ENCODE assay signal across 9 mouse cellular contexts in genomic region chr4:141655908-141656608, GRCm38 (mm10). TPM values are rescaled to one million over a fixed set of nuclear protein-coding genes. Genes with fewer than 3 reads are reported as not detected.
DNase-seq lines count a peak whose midpoint lies in the region; TF ChIP-seq lines count a peak whose summit lies in the region.
"Had no signal": no experiment of that assay in that cellular context is flagged by ENCODE, and none has a peak within 500 bp of the region (broad histone marks: within the 10 kb centered on the region; RNA-seq: fewer than 3 reads in every experiment).

No protein-coding gene starts in this region.

- H3K27me3 ChIP-seq in CH12.LX (replicated peaks): no peaks in the 10 kb centered on the region
- H3K27me3 ChIP-seq: limb, embryonic 12.5 days had no signal

- intact Hi-C loops in gastrocnemius, postnatal 14 days (cut with DNase I; ENCODE audit: low total_unique reads): no loop called here

- peaks cover 14 to 82% of the 10 kb centered on the region in 2 experiments for H3K4me1 ChIP-seq in CH12.LX (ENCODE audit: control insufficient read depth in 1 of 2, insufficient read depth in 2 of 2)
- H3K4me1 ChIP-seq: limb, embryonic 12.5 days had no signal

- peak; percentile 85 for DNase-seq in gastrocnemius, adult 18-20 months (ENCODE audit: low spot score)
- DNase-seq in gastrocnemius, postnatal 14 days: no peak
- peak; percentile 60 for DNase-seq in CH12.LX (ENCODE audit: extremely low read depth)
- peak; percentile 72 for DNase-seq in cerebellum, adult 9-11 months
- peak; percentile 60 for DNase-seq in layer of hippocampus, adult 9-11 months
- no peak for DNase-seq in thymus, adult 18-20 months
- DNase-seq in left cerebral cortex, adult 8-10 months (ENCODE audit: low spot score in 2 of 2): no peak
- no peak for DNase-seq in kidney, postnatal 14 days

- H3K79me2 ChIP-seq in CH12.LX (replicated peaks; ENCODE audit: control insufficient read depth, extremely low read depth, insufficient read depth, poor library complexity, severe bottlenecking): peaks cover 6% of the 10 kb centered on the region; the same call in 1 of the 2 replicates

- H3K36me3 ChIP-seq in CH12.LX (replicated peaks in 1 of 2; ENCODE audit: control insufficient read depth in 1 of 2, insufficient read depth in 1 of 2, low read length in 1 of 2): peaks cover 20 to 53% of the 10 kb centered on the region in 2 experiments

- no peak overlapping the region for H3K4me3 ChIP-seq in CH12.LX (replicated peaks in 1 of 3; ENCODE audit: low read depth in 2 of 3, low read length in 2 of 3, poor library complexity in 1 of 3)
- H3K4me3 ChIP-seq: limb, embryonic 12.5 days had no signal

- TF ChIP-seq EP300 in CH12.LX (IDR thresholded peaks at IDR 0.05; ENCODE audit: low read length): no peak

- TF ChIP-seq CTCF in CH12.LX (conservative IDR thresholded peaks at IDR 0.05 in 1 of 2, IDR thresholded peaks at IDR 0.05 in 1 of 2; ENCODE audit: low read depth in 2 of 2, low read length in 2 of 2): no peak

- in situ Hi-C loops in CH12.LX (cut with MboI; ENCODE audit: low pct_ligation_motif_present, low pct_unique_long_range_greater_than_20kb, low sequenced_read_pairs): loop anchor here (5.0 kb wide), 1 partner anchor 41 kb away; no protein-coding TSS in a partner anchor

- no peak overlapping the region for H3K9ac ChIP-seq in CH12.LX (ENCODE audit: insufficient read depth, low read depth)
- H3K9ac ChIP-seq: limb, embryonic 12.5 days had no signal

- dilution Hi-C loops in CH12.LX (cut with MboI; ENCODE audit: extremely low pct_ligation_motif_present, extremely low pct_unique_long_range_greater_than_20kb, low sequenced_read_pairs): no loop called here

- no peak overlapping the region; the same call in 1 of the 2 replicates for H3K27ac ChIP-seq in CH12.LX (ENCODE audit: insufficient read depth, low read depth)
- H3K27ac ChIP-seq: limb, embryonic 12.5 days had no signal

- H3K4me2 ChIP-seq in CH12.LX (ENCODE audit: insufficient read depth, low read depth, poor library complexity, severe bottlenecking): no peak overlapping the region
- H3K4me2 ChIP-seq: limb, embryonic 12.5 days had no signal

- no peak for TF ChIP-seq RAD21 in CH12.LX (IDR thresholded peaks at IDR 0.05; ENCODE audit: low read depth, low read length)

- no peak for TF ChIP-seq POLR2A in CH12.LX (IDR thresholded peaks at IDR 0.05; ENCODE audit: low read depth, low read length)

- H3K9me3 ChIP-seq in CH12.LX (replicated peaks; ENCODE audit: low read length): no peaks in the 10 kb centered on the region
- H3K9me3 ChIP-seq: limb, embryonic 12.5 days had no signal

TF ChIP-seq in CH12.LX, 34 proteins besides CTCF, POLR2A, EP300 and RAD21:
- TF ChIP-seq CHD2 (IDR thresholded peaks at IDR 0.05; ENCODE audit: low read length) (no peak), MXI1 (IDR thresholded peaks at IDR 0.05; ENCODE audit: low read depth, low read length) (no peak), NELFE (IDR thresholded peaks at IDR 0.05; ENCODE audit: low read depth, low read length) (no peak), SMC3 (IDR thresholded peaks at IDR 0.05; ENCODE audit: low read depth, low read length) (no peak), ZMIZ1 (IDR thresholded peaks at IDR 0.05; ENCODE audit: low read depth, low read length) (no peak), ZKSCAN1 (IDR thresholded peaks at IDR 0.05; ENCODE audit: borderline replicate concordance, low read depth, low read length) (no peak), NRF1 (IDR thresholded peaks at IDR 0.05; ENCODE audit: low read depth, low read length) (no peak)

RNA-seq across cellular contexts. Expression of gene Plekhm2, which starts 8.6 kb away (rescaled TPM):
- 10 to 100 TPM; 28.9 to 34.5 TPM for total RNA-seq in gastrocnemius, adult 18-20 months (2021)
- 10 to 100 TPM; 22.2 to 27.7 TPM for total RNA-seq in gastrocnemius, postnatal 14 days (2021)
- total RNA-seq in CH12.LX (2012; rRNA removed) (12.3 and 13.7 TPM in 2 replicates), CH12.LX (2014; rRNA removed) (12.4 and 12.7 TPM in 2 replicates)
- 22.0 and 28.2 TPM in 2 replicates for polyA plus RNA-seq in CH12.LX (2012; ENCODE audit: insufficient read length, low read depth)
- 100 to 1,000 TPM; 103 to 120 (median 107) TPM for total RNA-seq in left cerebral cortex, adult 8-10 months (2022)

RNA-seq across cellular contexts. Expression of gene Rsc1a1, which starts 29.3 kb away (rescaled TPM):
- 1 to 10 TPM; 4.1 to 5.2 TPM for total RNA-seq in gastrocnemius, adult 18-20 months (2021)
- total RNA-seq in gastrocnemius, postnatal 14 days (2021): 1 to 10 TPM; 6.0 TPM
- 3.4 and 7.6 TPM in 2 replicates for total RNA-seq in CH12.LX (2012; rRNA removed)
- total RNA-seq in CH12.LX (2014; rRNA removed): 11.0 and 14.0 TPM in 2 replicates
- polyA plus RNA-seq in CH12.LX (2012; ENCODE audit: insufficient read length, low read depth): 0.16 and 7.0 TPM in 2 replicates
- 1 to 10 TPM in 3 of 4 experiments, not detected in 1; 2.3 to 2.6 (median 2.3) TPM for total RNA-seq in left cerebral cortex, adult 8-10 months (2022)
- polyA plus RNA-seq: limb, embryonic 12.5 days had no signal

RNA-seq across cellular contexts. Expression of gene Slc25a34, which starts 32.4 kb away (rescaled TPM):
- total RNA-seq in gastrocnemius, adult 18-20 months (2021): 10 to 100 TPM; 13.3 to 15.7 TPM
- total RNA-seq in gastrocnemius, postnatal 14 days (2021): 10 to 100 TPM in 1 of 2 experiments, 1 to 10 TPM in 1; 9.0 to 17.7 TPM
- total RNA-seq in CH12.LX (2012; rRNA removed): 0.63 and 0.64 TPM in 2 replicates
- 0.23 and 0.41 TPM in 2 replicates for total RNA-seq in CH12.LX (2014; rRNA removed)
- 1.2 and 1.7 TPM in 2 replicates for polyA plus RNA-seq in CH12.LX (2012; ENCODE audit: insufficient read length, low read depth)
- total RNA-seq in left cerebral cortex, adult 8-10 months (2022): 1 to 10 TPM; 3.7 to 4.8 (median 4.2) TPM
- polyA plus RNA-seq: limb, embryonic 12.5 days had no signal

RNA-seq across cellular contexts. Expression of gene Tmem82, which starts 37.6 kb away (rescaled TPM):
- total RNA-seq in gastrocnemius, adult 18-20 months (2021): under 1 TPM; 0.55 to 0.62 TPM
- total RNA-seq in gastrocnemius, postnatal 14 days (2021): 1 to 10 TPM in 1 of 2 experiments, under 1 TPM in 1; 0.66 to 1.8 TPM
- total RNA-seq in CH12.LX (2012; rRNA removed) (3.8 and 5.2 TPM in 2 replicates), CH12.LX (2014; rRNA removed) (0.58 and 0.68 TPM in 2 replicates)
- polyA plus RNA-seq in CH12.LX (2012; ENCODE audit: insufficient read length, low read depth): 2.7 TPM in 2 replicates
- total RNA-seq in left cerebral cortex, adult 8-10 months (2022): 1 to 10 TPM in 1 of 4 experiments, under 1 TPM in 3; 0.43 to 1.1 (median 0.51) TPM

RNA-seq across cellular contexts. Expression of gene Fblim1, which starts 50.2 kb away (rescaled TPM):
- total RNA-seq in gastrocnemius, adult 18-20 months (2021): 1 to 10 TPM in 1 of 2 experiments, under 1 TPM in 1; 0.90 to 1.1 TPM
- 1 to 10 TPM; 2.5 to 3.9 TPM for total RNA-seq in gastrocnemius, postnatal 14 days (2021)
- total RNA-seq in CH12.LX (2012; rRNA removed): 0.17 TPM in 2 replicates
- total RNA-seq in CH12.LX (2014; rRNA removed): 0.07 and 0.09 TPM in 2 replicates
- 0.97 and 1.2 TPM in 2 replicates for polyA plus RNA-seq in CH12.LX (2012; ENCODE audit: insufficient read length, low read depth)
- total RNA-seq in left cerebral cortex, adult 8-10 months (2022): 1 to 10 TPM; 1.3 to 3.0 (median 2.1) TPM

Comparison
In these comparisons a context has a peak if more than half of its experiments do, and no peak if none do; other contexts are left out.
1. DNase-seq: peak in gastrocnemius, adult 18-20 months (single experiment), CH12.LX (single experiment), cerebellum, adult 9-11 months (single experiment) and layer of hippocampus, adult 9-11 months (single experiment); none in gastrocnemius, postnatal 14 days (single experiment), thymus, adult 18-20 months (0 of 2), left cerebral cortex, adult 8-10 months (0 of 2) and kidney, postnatal 14 days (single experiment).